Mouse (Mus musculus) liver, embryonic 14.5 days (tissue): Measurements from ENCODE around the gene Dcakd.

Experiments
- CTCF ChIP-seq: IDR thresholded peaks from 2 replicates; pipeline ENCODE4 v1.5.1; 2016; ENCODE audit warnings: antibody characterized with exemption, low read depth, control low read depth
- EP300 ChIP-seq: IDR thresholded peaks from 2 replicates; pipeline ENCODE4 v1.6.1; 2016; ENCODE audit warnings: antibody characterized with exemption, low read depth

- TF ChIP-seq CTCF (no peak), EP300 (no peak)
Measured at GRCm38 (mm10) chr11:102971604-102972003, 56.5 kb downstream of the Dcakd start.
